Mouse (Mus musculus): Measurements from ENCODE around the gene Psma5.

GRCm38 (mm10) chr3:108231646-108232045, 25.1 kb upstream of the Psma5 start:
- TF ChIP-seq CTCF (IDR thresholded peaks at IDR 0.05; ENCODE audit: insufficient read depth, low read length) (no peak), POLR2A (IDR thresholded peaks at IDR 0.05; ENCODE audit: borderline replicate concordance, extremely low read depth, low read depth, low read length) (no peak)

Data from lung, adult 2 months (tissue).